Mouse (Mus musculus): ENCODE results near the gene Rabl6.

DNA sequence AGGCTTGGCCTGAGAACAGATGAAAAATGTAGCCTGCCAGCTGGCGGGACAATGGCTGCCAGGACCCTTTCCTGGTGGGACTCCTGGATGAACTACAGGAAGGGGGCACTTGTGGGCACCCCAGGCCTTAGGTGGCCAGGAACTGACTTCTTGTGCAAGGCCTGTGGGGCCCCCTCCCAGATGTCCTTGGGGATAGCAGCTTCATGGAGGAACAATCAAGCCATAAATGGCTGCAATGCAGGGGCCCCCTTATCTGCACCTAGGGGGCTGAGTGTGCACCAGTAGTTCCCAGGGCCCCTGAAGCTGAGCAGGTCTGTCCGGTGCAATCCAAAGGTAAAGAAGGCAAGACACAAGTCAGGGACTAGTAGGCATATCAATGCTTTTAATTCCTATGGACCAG is 35.3 kb downstream of the Rabl6 start:
- TF ChIP-seq EP300 (IDR thresholded peaks at IDR 0.05; ENCODE audit: low read depth) (no peak), CTCF (IDR thresholded peaks at IDR 0.05; ENCODE audit: low read depth) (no peak)

Data from liver, postnatal 0 days (tissue).